Mouse (Mus musculus): ENCODE data around the gene Iqsec1. TPM values are rescaled to one million over a fixed set of nuclear protein-coding genes. Genes with fewer than 3 reads are reported as not detected.

Gene Iqsec1
- total and polyA plus RNA-seq, 2 experiments from 2014 or later, result 12.0 to 93.7 TPM

DNA sequence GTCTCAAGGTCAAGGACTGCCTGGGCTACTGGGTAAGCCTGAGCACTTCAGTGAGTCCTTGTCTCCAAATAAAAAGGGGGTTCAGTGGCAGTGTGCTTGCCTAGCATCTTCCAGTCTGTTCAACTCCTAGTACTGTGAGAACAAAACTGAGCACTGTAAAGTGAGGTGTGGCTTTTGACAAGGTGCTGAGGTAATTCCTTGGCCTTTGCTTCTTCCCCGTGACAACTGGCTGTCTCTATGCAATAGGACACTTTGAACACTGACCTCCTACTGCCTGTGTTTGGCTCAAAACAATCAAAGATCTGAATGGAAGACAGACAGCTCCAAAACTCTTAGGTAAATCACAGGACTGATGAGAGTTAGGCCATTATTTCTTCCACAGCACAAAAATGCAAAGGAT lies 246.0 kb downstream of the Iqsec1 start:
- Histone ChIP-seq H3K27me3 (ENCODE audit: control insufficient read depth, insufficient read depth, low read length) (no peaks in the 10 kb centered on the region), H3K4me1 (ENCODE audit: control insufficient read depth, insufficient read depth) (peaks cover 7% of the 10 kb centered on the region; the same call in 1 of the 2 replicates), H3K9ac (replicated peaks; ENCODE audit: low read depth, low read length) (no peak overlapping the region), H3K4me3 (ENCODE audit: low read depth, low read length) (no peak overlapping the region), H3K36me3 (replicated peaks; ENCODE audit: control insufficient read depth, insufficient read depth, low read length) (no peaks in the 10 kb centered on the region), H3K9me3 (replicated peaks; ENCODE audit: control insufficient read depth, low read length) (no peaks in the 10 kb centered on the region), H3K27ac (ENCODE audit: low read depth) (no peak overlapping the region), H3K4me2 (ENCODE audit: low read depth, low read length) (no peak overlapping the region)
- WGBS, result 85% methylated on average over 1 of the region's 1 CpGs
- DNase-seq (ENCODE audit: low spot score) (no peak), ATAC-seq (ENCODE audit: insufficient read depth, low read depth) (no peak)
- TF ChIP-seq EP300 (IDR thresholded peaks at IDR 0.05; ENCODE audit: low read depth), result no peak
- TF ChIP-seq CTCF (IDR thresholded peaks at IDR 0.05; ENCODE audit: low read depth), result no peak

GRCm38 (mm10) chr6:90741717-90742116 lies 246.8 kb downstream of the Iqsec1 start:
- TF ChIP-seq EP300 (IDR thresholded peaks at IDR 0.05; ENCODE audit: low read depth), result no peak
- TF ChIP-seq CTCF (IDR thresholded peaks at IDR 0.05; ENCODE audit: low read depth), result no peak
- no peaks in the 10 kb centered on the region for H3K9me3 ChIP-seq (replicated peaks; ENCODE audit: control insufficient read depth, low read length)
- no peak for ATAC-seq (ENCODE audit: insufficient read depth, low read depth)
- WGBS, result 85% methylated on average over 5 of the region's 5 CpGs
- no peaks in the 10 kb centered on the region for H3K27me3 ChIP-seq (ENCODE audit: control insufficient read depth, insufficient read depth, low read length)
- H3K36me3 ChIP-seq (replicated peaks; ENCODE audit: control insufficient read depth, insufficient read depth, low read length), result no peaks in the 10 kb centered on the region
- H3K4me3 ChIP-seq (ENCODE audit: low read depth, low read length), result no peak overlapping the region
- no peak for DNase-seq (ENCODE audit: low spot score)
- H3K4me1 ChIP-seq (ENCODE audit: control insufficient read depth, insufficient read depth), result peaks cover 7% of the 10 kb centered on the region; the same call in 1 of the 2 replicates
- H3K27ac ChIP-seq (ENCODE audit: low read depth), result peak overlapping the region; percentile 73; the same call in 1 of the 2 replicates
- H3K9ac ChIP-seq (replicated peaks; ENCODE audit: low read depth, low read length), result no peak overlapping the region
- H3K4me2 ChIP-seq (ENCODE audit: low read depth, low read length), result no peak overlapping the region

GRCm38 (mm10) chr6:90741056-90741420 lies 247.4 kb downstream of the Iqsec1 start:
- H3K4me1 ChIP-seq (ENCODE audit: control insufficient read depth, insufficient read depth), result peaks cover 7% of the 10 kb centered on the region; the same call in 1 of the 2 replicates
- H3K4me3 ChIP-seq (ENCODE audit: low read depth, low read length), result no peak overlapping the region
- H3K27me3 ChIP-seq (ENCODE audit: control insufficient read depth, insufficient read depth, low read length), result no peaks in the 10 kb centered on the region
- DNase-seq (ENCODE audit: low spot score) (no peak), ATAC-seq (ENCODE audit: insufficient read depth, low read depth) (no peak)
- no peak for TF ChIP-seq EP300 (IDR thresholded peaks at IDR 0.05; ENCODE audit: low read depth)
- no peak for TF ChIP-seq CTCF (IDR thresholded peaks at IDR 0.05; ENCODE audit: low read depth)
- no peaks in the 10 kb centered on the region for H3K9me3 ChIP-seq (replicated peaks; ENCODE audit: control insufficient read depth, low read length)
- H3K4me2 ChIP-seq (ENCODE audit: low read depth, low read length), result no peak overlapping the region
- no peaks in the 10 kb centered on the region for H3K36me3 ChIP-seq (replicated peaks; ENCODE audit: control insufficient read depth, insufficient read depth, low read length)
- no peak overlapping the region for H3K9ac ChIP-seq (replicated peaks; ENCODE audit: low read depth, low read length)
- 72% methylated on average over 4 of the region's 4 CpGs for WGBS
- peak overlapping the region; percentile 73 for H3K27ac ChIP-seq (ENCODE audit: low read depth)

GRCm38 (mm10) chr6:90740348-90741055 lies 248.0 kb downstream of the Iqsec1 start:
- Histone ChIP-seq H3K9me3 (replicated peaks; ENCODE audit: control insufficient read depth, low read length) (no peaks in the 10 kb centered on the region), H3K36me3 (replicated peaks; ENCODE audit: control insufficient read depth, insufficient read depth, low read length) (no peaks in the 10 kb centered on the region), H3K9ac (replicated peaks; ENCODE audit: low read depth, low read length) (no peak overlapping the region; the same call in 1 of the 2 replicates), H3K27ac (ENCODE audit: low read depth) (peak overlapping the region; percentile 73), H3K4me3 (ENCODE audit: low read depth, low read length) (no peak overlapping the region), H3K4me1 (ENCODE audit: control insufficient read depth, insufficient read depth) (peaks cover 11% of the 10 kb centered on the region; the same call in 1 of the 2 replicates), H3K27me3 (ENCODE audit: control insufficient read depth, insufficient read depth, low read length) (no peaks in the 10 kb centered on the region), H3K4me2 (ENCODE audit: low read depth, low read length) (no peak overlapping the region)
- WGBS, result 67% methylated on average over 4 of the region's 4 CpGs
- ATAC-seq (ENCODE audit: insufficient read depth, low read depth) (no peak), DNase-seq (ENCODE audit: low spot score) (no peak)
- TF ChIP-seq EP300 (IDR thresholded peaks at IDR 0.05; ENCODE audit: low read depth) (no peak), CTCF (IDR thresholded peaks at IDR 0.05; ENCODE audit: low read depth) (no peak)

GRCm38 (mm10) chr6:90737376-90737775 lies 251.1 kb downstream of the Iqsec1 start:
- peak; percentile 100 for TF ChIP-seq CTCF (IDR thresholded peaks at IDR 0.05; ENCODE audit: low read depth)
- TF ChIP-seq EP300 (IDR thresholded peaks at IDR 0.05; ENCODE audit: low read depth), result no peak
- WGBS, result 2% methylated on average over 12 of the region's 12 CpGs

More at GRCm38 (mm10) chr6:90737376-90737775, 251.1 kb downstream of the Iqsec1 start:
- Histone ChIP-seq H3K4me3 (ENCODE audit: low read depth, low read length) (peak overlapping the region; percentile 76), H3K4me2 (ENCODE audit: low read depth, low read length) (peak overlapping the region; percentile 84), H3K9ac (replicated peaks; ENCODE audit: low read depth, low read length) (peak overlapping the region; percentile 87; the same call in 1 of the 2 replicates), H3K36me3 (replicated peaks; ENCODE audit: control insufficient read depth, insufficient read depth, low read length) (no peaks in the 10 kb centered on the region), H3K27me3 (ENCODE audit: control insufficient read depth, insufficient read depth, low read length) (no peaks in the 10 kb centered on the region), H3K4me1 (ENCODE audit: control insufficient read depth, insufficient read depth) (peaks cover 21% of the 10 kb centered on the region; the same call in 1 of the 2 replicates), H3K9me3 (replicated peaks; ENCODE audit: control insufficient read depth, low read length) (no peaks in the 10 kb centered on the region), H3K27ac (ENCODE audit: low read depth) (peak overlapping the region; percentile 85)
- DNase-seq (ENCODE audit: low spot score) (peak; percentile 92), ATAC-seq (ENCODE audit: insufficient read depth, low read depth) (peak; percentile 79)

Measured in heart, postnatal 0 days (tissue).